Mouse (Mus musculus): ENCODE measurements at regions not wholly inside any gene's neighbourhood (a gene's known extent, or its start where the extent isn't known, plus 50 kb on each side); places are given as distances from the start of the nearest gene placed in this dataset.
A peak's percentile ranks its signal among the peaks of the same experiment; 100 is the strongest.
"Not testable (repeated sequence)": the region's sequence is repeated elsewhere in the genome, so short reads cannot be mapped to it uniquely, and the experiment has no call there.

DNA sequence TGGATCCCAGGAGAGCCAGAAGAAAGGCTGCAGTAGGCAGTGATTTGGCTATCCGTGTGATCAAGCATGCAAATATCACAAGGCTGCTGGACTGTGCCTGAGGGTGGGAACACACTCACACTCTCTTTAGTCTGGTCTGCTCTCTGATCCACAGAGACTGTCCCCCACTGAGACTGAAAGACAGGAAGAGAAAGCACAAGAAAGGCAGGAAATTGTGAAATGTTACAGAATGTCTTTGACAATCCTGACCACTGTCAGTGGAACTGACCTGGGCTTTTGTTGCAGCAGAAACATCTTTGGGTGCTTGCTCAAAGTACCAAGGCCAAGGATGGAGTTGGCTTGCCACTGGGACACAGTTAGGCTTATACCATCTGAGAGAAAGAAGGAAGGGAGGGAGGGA lies 52.3 kb upstream of the Gpd2 start:
- no peak for DNase-seq (ENCODE audit: low spot score in 2 of 2)

DNA sequence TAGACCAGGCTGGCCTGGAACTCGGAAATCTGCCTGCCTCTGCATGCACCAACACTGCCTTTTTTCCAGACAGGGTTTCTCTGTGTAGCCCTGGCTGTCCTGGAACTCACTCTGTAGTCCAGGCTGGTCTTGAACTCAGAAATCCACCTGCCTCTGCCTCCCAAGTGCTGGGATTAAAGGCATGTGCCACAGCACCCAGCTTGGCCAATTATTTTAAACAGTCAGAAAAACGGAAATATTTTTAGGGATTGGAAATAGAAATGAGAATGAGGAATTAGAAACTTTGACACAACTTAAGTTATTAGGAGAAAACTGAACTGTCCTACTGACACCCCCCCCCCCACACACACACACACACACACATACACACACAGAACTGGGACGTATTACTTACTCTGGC lies 54.3 kb upstream of the Gpd2 start:
- not testable (repeated sequence) for DNase-seq (ENCODE audit: low spot score in 2 of 2)

GRCm38 (mm10) chr2:57181692-57182541 lies 55.5 kb upstream of the Gpd2 start:
- DNase-seq (ENCODE audit: low spot score in 2 of 2) = peak; percentile 86 to 89

GRCm38 (mm10) chr2:57181350-57181691 lies 56.1 kb upstream of the Gpd2 start:
- no peak for DNase-seq (ENCODE audit: low spot score in 2 of 2)

DNA sequence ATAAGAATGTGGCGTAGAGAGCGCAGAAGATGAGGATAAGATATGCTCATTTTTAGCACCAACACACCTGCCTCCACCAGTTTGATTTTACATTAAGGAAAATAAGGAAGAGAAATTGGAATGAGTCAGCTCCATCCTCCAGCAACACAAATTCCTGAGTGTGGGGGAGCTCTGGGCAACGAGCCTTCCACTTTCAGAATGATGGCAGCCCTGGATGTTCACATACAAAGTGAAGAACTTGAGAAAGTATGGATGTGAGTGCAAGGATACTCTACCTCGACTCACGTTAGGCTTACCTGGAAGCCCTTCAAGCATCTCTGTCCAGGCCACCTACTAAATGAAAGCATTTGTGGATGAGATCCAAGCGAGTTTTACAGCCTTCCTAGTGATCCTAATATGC lies 54.3 kb upstream of the Nr4a2 start:
- no peak for DNase-seq (ENCODE audit: low spot score in 2 of 2)

- no peak for DNase-seq (ENCODE audit: low spot score in 2 of 2)
These were observed 52.7 kb upstream of the Nr4a2 start for GRCm38 (mm10) chr2:57176547-57176946.

GRCm38 (mm10) chr2:57175219-57175618 lies 51.4 kb upstream of the Nr4a2 start:
- DNase-seq (ENCODE audit: low spot score in 2 of 2) = no peak
